Mouse (Mus musculus) frontal cortex, postnatal 25 days (tissue): ENCODE data around the gene Washc4.
A peak's percentile ranks its signal among the peaks of the same experiment; 100 is the strongest.
"Not testable (repeated sequence)": the region's sequence is repeated elsewhere in the genome, so short reads cannot be mapped to it uniquely, and the experiment has no call there.

Experiments used
- DNase-seq, 2 experiments: peaks; one replicate each; pipeline ENCODE4 v3.0.0; 2022; ENCODE audit warnings: low spot score in 2 of 2

The Washc4 gene

DNA sequence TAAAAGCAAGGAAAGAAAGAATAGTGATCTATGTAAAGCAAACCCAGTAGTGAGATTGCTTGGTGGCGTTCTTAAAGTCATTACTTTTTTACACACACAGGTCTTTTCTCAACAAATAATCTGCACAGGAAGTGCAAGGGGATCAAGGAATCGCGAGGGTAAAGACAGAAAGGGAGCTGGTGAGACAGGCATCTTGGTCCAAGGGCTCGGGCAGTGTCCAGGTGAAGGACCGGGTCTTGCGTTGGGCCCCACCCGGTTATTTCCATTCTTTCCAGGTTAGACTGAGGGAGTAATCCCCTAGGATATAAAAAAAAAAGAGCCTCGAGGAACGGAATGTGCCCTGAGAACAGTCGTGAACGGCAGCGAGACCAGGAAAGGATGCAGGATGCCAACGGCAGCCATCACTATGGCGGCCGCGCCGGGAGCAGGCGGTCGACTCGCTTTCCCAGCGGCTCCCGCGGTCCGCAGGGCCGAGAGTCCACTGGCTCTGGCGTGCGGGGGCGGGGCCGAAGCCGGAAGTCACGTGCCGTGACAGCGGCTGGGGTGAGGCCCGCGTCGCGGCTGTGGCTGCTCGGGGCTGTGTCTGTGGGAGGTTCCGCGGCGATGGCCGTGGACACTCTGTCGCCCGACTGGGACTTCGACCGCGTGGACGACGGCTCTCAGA, at the start of gene Washc4:
TSS of gene Washc4 (plus strand) at position 314 of the 664 bp plus-strand sequence.
- DNase-seq = peak; percentile 84 to 91

DNA sequence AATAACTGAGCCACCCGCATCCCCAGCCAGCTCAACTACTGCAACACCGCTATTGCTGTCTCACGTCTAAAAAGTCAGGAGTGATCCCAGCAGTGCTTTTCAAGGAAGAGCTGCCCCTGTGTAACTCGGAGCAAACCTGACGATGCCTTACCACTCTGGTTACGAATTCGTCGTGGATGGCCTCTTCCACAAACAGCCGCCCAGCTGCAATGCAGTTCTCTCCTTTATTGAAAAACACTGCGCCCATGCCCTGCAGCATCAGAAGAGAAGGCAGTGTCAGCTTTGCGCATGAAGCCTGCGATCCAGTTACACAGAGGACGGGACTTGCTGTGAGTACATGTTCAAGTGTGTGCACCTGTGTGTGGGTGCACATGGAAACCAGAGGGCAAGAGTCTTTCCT, 46.2 kb upstream of the Washc4 start:
- DNase-seq = no peak

DNA sequence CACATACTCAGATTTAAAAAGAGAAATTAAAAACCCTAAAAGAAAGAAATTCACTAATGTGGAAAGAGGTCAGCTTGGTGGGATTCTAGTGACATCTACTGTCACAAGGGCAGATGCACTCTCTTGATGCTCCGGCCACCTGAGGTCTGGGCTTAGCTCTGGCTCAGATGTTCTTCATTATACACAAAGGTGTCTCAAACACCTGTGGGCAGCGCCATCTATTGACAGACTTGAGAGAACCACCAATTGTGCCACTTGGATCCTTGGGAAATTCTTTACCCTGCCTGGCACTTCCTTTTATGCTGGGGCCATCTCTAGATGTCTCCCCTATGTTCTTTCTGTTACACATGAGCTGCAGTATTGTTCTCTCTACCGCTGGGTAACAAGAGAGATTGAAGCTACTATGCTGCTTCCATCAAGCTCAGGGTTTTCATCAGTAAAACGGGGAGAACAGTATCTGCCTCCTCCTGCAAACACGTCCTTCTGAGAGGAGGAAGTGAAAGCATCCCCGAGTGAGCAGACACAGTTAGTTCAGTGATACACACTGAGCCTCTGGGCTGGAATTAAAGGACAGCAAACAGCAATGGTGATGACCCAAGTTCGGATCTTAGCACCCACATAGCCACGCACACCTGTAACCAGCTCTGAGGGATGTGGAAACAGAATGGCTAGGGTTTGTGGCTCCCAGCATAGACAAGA, 34.4 kb upstream of the Washc4 start:
- DNase-seq = no peak

DNA sequence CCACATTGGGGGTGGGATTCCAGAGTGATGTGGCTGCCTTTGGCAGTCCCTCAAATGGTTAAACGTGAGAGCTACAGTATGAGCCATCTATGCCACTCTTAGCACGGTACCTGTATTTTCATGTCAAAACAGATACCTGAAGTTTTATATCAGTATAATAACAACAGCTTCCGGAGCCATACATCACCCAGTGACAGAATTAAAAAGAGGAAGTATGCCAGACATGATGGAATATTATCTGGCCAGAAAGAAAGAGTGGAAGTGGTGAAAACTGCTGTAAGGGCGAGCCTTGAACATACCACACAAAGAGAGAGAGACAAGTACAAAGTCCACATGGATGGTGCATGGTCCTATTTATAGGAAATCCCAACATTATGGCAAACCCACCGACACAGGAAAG, 32.2 kb upstream of the Washc4 start:
- no peak for DNase-seq

DNA sequence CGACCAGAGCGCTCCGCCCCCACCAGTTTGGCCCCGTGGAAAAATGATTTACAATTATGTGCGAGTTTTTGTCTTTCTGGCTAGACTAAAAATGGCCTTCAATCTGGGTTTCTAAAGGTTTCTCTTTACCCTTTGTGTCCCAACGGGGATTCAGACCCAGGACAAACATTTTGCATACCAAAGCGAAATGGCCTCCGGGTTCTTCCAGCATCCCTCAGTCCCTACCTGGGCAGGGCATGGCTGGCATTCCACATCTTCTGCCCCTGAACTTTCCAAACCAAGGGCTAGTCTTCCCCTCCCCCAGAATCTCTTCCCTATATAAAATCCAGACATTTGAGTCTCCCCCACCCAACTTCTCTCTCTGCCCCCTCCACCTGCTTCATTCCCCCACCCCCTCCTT, 29.8 kb upstream of the Washc4 start:
- no peak for DNase-seq

DNA sequence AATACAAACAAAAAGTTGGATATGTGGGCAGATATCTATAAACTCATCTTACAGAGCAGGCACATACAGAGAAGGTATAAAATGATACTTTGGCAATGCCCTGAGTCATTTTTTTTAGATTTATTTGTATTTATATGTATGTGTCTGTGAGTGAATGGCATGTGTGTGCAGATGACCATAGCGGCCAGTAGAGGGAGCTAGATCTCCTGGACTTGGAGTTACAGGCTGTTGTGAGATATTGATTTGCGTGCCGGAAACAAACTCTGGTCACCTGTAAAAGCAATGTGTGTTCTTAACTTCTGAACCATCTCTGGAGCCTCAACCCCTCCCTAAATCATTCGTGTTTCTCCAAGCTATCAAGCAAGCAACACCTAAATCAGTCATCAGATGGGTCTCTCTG, 22.6 kb upstream of the Washc4 start:
- no peak for DNase-seq

DNA sequence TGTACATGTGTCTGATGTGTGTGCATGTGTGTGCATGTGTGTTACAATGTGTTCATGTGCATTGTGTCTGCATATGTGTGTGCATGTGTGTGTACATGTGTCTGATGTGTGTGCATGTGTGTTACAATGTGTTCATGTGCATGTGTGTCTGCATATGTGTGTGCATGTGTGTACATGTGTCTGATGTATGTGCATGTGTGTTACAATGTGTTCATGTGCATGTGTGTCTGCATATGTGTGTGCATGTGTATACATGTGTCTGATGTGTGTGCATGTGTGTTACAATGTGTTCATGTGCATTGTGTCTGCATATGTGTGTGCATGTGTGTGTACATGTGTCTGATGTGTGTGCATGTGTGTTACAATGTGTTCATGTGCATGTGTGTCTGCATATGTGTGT, 19.3 kb upstream of the Washc4 start:
- not testable (repeated sequence) for DNase-seq

DNA sequence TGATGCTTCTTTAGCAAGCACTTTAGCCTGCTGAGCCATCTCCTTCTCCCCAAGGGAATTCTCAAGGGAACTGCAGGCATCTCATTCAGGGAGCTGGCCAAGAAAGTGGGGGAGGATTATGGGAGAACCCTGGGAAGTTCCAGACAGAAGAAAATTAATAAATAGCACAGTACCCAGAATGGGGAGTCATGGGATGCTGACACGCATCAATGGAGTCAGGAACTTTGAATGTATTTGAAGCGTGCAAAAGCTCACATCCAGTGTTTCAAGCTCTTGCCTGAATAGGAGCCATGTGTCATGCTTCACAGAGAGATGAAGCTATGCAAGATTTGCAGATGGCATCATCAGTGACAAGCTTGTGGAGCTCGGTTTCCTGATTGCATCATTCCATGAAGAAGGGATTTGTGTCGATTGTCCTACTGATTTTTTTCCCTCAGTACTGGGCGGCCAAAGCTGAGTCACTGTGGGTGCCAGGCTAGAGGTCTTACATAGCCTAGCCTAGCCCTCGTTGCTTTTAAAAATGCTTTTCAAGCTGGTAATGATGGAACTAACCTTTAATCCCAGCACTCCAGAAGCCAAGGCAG, 13.1 kb upstream of the Washc4 start:
- DNase-seq = no peak

DNA sequence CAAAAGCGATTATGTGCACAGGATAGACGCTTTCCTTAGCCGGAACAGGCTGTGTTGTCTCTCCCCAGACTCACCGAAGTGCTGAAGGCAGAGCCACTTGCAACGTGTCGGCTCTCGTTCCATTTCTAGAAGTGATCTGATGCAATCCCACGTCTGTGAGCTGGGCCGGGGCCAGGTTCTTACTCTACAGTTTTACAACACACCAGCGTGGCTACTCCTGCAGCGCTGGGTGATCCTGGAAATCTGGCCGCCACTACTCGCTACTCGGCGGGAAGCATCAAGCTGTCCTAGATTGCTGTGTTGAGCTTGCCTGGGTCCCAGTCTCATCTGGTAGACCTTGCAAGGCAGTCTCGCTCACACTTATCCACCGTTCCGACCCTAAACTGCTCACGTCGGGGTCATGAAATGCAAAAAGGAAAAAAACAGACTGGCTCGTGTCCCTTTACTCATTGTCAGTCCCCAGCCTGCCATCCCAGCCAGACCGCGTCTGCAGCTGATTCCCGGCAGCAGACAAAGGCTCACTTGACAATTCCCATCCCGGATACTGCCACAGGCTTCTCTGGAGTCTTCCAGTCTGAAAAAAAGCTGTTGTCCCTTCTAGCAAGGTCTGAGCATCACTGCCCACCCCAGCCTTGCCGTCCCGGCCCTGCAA, 10.2 kb upstream of the Washc4 start:
- peak; percentile 44 to 51 for DNase-seq

DNA sequence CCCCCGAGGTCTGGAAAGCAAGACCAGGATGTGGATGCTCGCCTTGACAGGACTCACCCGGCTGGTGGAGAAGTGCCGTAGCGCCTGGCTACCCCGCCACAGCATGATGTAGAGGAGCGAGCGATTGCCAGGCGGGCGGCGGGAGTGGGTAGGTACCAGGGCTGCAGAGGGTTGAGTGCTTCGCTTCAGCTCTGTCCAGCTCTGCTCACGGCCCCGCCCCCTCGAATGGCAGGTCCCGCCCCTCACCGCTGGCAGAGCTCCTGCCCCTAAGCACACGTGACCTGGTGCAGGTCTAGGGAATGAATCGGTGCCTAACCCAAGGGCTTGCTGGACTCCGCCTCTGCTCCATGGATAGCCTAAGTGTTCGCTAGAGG, 9.7 kb upstream of the Washc4 start, which contains the start of gene Aldh1l2:
TSS of gene Aldh1l2 (minus strand) at position 231 of the 374 bp plus-strand sequence.
- DNase-seq = peak; percentile 8 to 12

DNA sequence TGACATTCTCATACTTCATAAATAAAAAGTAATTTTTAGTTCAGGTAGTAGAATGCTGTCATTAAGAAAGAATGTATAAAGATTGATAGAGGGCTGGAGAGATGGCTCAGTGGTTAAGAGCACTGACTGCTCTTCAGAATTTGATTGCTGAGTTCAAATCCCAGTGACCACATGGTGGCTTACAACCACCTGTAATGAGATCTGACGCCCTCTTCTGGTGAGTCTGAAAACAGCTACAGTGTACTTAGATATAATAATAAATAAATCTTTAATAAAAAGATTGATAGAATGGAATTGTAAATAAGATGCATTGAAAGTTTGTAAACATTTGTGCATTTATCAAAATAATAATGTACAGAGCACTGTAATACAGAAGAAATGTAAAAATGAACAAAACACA, 7.1 kb upstream of the Washc4 start:
- DNase-seq = no peak

DNA sequence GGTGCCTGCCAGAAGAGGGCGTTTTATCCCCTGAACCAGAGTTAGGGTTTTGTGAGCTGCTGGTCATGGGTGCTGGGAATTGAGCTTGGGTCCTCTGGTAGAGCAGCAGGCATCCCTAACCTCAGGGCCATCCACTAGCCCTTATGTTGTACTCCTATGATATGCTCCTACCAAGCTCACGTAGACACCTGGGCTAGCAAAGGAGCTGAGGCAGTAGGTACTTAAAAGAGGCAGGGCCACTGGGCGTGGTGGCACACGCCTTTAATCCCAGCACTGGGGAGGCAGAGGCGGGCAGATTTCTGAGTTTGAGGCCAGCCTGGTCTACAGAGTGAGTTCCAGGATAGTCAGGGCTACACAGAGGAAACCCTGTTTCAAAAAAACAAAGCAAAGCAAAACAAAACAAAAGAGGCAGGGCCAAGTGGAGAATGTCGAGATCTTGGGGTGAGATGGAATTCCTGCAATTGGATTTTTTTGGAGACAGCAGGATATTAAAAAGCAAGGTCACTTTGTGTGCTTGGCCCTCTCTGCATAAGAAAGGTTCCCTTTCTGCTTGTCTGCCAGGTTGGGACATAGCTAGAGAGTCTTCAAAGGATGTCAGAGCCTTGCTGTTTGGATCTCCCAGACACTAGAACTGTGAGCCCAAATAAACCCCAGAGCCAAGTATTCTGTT, 4.1 kb upstream of the Washc4 start:
- no peak for DNase-seq

DNA sequence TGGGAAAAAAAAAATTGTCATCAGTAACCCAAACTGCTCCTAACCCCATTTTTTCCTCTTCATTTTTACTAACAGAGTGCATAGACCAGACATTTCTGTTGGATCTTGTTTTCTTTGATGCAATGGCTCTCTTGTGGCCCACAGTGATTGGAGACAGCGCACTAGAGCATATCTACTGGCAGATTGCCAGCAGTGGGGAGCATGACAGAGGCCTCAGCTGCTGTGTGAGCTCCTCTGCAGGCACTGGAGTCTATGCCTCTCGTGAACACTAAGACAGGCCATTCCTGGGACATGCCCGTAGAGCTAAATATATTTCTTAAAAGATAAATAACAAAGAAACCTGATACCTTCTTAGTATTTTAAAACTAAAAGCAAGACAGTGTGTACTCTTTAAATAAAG, 3.5 kb upstream of the Washc4 start:
- no peak for DNase-seq

DNA sequence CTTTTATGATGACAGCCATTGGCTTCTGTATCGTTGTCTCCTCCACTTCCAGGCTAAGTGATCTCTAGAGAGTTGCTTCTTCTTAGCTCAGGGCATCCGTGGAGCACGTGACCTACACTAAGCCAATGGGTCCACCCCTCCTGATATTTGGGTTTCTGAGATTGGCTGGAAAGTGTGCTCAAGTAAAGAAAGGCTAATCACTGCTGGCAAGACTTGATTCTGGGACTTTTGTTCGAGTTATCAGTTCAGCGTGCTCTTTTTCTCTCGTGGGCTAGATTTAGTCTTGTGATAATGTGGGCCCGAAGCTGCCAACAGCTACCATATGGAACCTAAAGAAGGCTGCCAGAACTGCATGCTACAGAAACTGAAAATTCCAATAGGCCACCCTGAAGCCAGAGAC, 1.3 kb upstream of the Washc4 start:
- DNase-seq = no peak

DNA sequence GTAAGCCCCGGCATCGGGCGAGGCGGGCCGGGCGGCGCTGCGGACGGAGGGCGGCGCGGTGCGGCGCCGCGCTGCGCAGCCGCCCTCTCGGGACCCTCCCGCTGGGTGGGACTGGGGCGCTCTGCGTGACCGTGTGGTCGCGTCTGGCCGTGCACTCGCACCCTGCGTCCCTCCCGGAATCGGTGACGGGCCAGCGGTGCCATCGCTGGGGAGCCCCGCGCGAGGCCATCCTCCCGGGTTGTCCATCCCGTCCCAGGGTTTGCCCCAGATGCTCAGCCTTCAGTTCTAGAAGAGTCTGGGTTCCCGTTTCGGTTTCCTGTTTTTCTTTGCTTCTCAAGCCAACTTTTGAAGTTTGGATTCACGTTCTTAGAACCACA, 539 bp downstream of the Washc4 start:
- no peak for DNase-seq

DNA sequence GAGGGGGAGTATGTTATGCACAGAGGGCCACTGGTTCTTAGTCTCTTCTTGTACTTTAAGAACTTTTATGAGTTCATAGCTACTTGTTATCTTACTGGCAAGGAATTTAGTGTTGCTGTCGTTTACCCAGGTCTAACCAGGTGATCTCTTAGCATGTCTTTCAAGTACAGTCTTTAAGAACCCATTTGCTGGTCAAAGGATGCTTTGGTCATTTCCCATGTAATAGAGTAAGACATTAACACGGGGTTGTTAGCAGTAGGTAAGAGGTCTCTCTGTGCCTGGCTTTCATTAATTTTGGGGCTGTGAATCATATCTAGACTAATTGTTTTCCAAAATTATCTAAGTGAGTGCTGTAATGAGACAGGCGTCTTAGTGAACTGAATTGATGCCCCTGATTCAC, 1.8 kb downstream of the Washc4 start:
- DNase-seq = no peak

DNA sequence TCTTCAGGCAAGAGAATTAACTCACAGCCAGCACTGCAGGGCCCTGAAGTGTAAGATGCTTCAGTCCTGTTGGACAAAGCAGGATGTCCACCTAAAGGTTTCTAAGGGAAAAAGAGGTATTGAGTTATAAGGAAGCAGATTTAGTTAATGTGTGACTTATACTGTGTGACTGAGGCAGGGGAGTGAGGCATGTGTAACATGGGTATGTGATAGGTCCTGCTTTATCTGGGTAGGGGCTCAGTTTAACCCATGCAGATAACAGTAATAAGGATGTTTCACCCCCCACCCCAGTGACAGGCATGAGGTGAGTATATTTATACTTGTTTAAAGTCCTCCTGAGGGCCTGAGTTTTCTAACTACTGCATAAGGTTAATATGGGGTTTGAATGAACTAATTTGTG, 19.5 kb downstream of the Washc4 start:
- DNase-seq = no peak

DNA sequence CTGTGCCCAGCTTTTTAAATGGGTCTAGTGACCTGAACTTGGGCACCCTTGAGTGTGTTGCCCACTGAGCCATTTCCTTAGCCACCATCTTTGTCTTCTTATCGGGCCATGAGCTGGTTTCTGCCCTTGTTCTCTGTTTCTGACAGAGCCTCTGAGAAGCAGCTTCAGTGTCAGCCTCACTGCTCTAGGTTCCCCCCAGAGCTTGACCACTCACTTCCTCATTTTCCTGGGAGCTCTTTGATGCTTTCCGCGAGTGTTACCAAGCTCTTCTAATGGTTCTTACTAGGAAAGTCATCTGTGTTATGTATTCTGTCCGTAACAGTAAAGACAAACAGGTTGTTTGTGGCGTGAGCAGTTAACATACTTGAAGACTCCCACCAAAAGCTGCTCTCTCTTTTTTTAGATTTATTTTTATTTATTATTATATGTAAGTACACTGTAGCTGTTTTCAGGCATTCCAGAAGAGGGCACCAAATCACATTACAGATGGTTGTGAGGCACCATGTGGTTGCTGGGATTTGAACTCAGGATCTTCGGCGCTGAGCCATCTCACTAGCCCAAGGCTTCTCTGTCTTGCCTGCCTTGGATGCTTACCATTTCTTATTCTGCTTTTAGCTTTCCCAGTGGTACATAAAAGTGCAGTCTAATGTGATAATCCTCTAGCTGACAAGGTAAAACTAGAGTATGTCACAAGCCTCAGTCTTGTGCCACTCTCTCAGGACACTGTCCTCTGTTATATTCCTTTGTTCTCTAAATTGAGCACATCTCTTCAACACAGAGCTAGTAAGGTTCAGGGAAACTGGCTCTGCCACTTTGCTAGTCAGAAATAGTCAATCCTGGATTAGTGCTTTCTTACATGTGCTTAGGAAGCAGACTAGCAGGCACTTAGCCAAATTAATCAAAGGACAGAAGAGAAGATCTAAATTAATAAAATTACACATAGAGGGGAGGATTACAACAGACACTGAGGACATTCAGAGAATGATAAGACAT, 22.2 kb downstream of the Washc4 start:
- no peak for DNase-seq

DNA sequence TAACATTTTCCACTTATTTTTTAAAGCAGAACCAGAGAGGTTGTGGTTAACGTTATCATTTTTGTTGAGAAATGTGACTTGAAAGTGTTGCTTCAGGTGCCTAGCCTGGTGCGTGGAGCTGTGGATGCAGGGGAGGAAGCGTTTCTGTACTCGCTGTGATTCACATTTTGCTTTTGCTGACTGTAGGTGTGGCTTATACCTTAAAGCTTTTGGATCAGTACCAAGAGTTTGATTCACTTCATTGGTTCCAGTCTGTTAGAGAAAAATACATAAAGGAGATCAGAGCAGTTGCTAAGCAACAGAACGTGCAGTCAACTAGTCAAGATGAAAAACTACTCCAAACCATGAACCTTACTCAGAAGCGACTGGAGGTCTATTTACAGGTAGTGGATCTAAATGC, 47.2 kb downstream of the Washc4 start:
- no peak for DNase-seq

DNA sequence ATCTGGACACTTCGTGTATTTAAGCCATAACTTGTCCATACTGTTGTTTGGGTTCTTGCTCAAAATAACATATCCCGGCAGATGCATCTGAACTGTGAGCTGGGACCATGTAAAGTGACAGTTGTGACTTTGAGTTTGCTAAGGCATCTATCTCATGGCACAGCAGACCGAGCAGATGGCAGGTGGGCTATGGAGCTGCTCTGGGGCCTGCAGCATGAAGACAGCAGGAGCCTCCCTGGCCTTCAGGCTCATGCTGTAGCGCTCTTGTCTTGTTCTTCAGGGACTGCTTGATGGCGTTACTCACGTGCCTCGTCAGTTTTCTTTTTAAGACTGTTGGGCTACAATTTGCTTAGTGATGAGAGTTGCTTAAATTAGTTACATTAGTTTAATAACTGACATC, 49.1 kb downstream of the Washc4 start:
- no peak for DNase-seq

DNA sequence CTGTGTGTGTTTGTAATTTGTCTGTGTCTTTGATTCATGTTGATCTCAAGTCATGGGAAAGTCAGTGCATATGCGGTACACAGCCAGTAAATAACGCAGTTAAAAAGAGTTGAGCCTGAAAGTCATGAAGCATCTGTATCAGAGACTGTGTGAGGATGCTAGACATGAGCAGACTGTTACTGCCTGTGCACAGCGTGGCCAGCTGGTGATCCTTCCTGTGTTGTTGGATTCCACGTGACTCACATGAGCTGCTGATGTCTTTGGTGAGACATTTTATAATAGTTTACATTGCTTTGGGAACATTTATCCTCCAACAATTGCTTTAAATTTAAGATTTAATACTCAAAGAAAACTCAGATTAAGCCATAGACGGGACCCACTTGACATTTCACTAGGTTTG, 51.0 kb downstream of the Washc4 start:
- DNase-seq = no peak
